Mouse (Mus musculus) B cell, adult 2 months (primary cell): ENCODE measurements around the gene Kctd13.
"Not testable (repeated sequence)": the region's sequence is repeated elsewhere in the genome, so short reads cannot be mapped to it uniquely, and the experiment has no call there.

Experiments used
- DNase-seq, 2 experiments: peaks; one replicate each; pipeline ENCODE4 v3.0.0; 2022

Kctd13 gene

GRCm38 (mm10) chr7:126928384-126929037, at the start of gene Kctd13:
Gene Kctd13 (plus strand): TSS chr7:126928879.
- DNase-seq, result peak; percentile 96 to 97

GRCm38 (mm10) chr7:126881040-126881439, 47.6 kb upstream of the Kctd13 start:
- DNase-seq, result no peak

GRCm38 (mm10) chr7:126883731-126884181, 44.9 kb upstream of the Kctd13 start:
- DNase-seq, result peak; percentile 15 to 27

- peak; percentile 93 to 96 for DNase-seq
These were observed 44.2 kb upstream of the Kctd13 start, which contains the start of gene Taok2 for GRCm38 (mm10) chr7:126884286-126885164. Gene Taok2 (minus strand): TSS chr7:126884703.

GRCm38 (mm10) chr7:126887281-126887680, 41.4 kb upstream of the Kctd13 start:
- no peak for DNase-seq

DNA sequence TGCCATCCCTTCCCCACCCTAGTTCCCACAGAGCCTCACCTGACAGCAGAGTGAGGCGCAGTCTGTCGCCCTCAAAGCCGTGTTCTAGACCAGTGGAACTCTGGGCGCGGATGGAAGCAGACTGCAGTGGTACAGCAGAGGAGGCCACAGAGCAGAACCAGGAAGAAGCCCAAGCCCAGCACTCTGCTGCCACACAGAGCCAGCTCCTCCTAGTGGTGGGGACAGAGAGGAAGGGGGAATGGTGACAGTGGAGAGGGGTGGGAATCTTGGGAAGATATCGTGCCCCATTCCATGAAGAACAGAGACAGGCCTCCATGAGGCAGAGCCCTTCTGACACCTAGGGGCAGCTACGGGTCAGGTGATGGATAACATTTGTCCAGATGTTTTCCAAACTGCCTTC, 39.8 kb upstream of the Kctd13 start:
- DNase-seq, result peak in 1 of 2 experiments; percentile 7

DNA sequence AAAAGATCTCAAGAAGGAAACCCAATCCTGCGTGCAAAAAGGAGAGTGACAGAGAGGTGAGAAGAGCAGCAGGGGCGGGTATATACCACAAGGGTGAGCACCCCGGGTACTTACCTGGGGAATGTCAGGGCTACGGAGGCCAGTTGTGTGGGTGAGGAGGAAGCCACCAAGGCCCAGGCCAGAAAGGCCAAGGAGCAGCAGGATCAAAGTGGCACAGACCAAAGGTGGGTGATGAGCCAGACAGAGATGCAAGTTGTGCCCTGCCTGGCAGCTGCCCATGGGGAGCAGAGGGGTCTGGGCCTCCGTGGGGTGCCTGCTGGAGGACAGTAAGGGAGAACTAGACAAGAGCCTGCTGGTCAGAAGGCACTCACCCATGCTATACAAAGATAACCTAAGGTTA, 31.8 kb upstream of the Kctd13 start:
- DNase-seq, result peak; percentile 9 to 14

GRCm38 (mm10) chr7:126897390-126898101, 31.1 kb upstream of the Kctd13 start:
- peak; percentile 44 to 50 for DNase-seq

GRCm38 (mm10) chr7:126898102-126898990, 30.3 kb upstream of the Kctd13 start:
- DNase-seq, result peak; percentile 94 to 96

DNA sequence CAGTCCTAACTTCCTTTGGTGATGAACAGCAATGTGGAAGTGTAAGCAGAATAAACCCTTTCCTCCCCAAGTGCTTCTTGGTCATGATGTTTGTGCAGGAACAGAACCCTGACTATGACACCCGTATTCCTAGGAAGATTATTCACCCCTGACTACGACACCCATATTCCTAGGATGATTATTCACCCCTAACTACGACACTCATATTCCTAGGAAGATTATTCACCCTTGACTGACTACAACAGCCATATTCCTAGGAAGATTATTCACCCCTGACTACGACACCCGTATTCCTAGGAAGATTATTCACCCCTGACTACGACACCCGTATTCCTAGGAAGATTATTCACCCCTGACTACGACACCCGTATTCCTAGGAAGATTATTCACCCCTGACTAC, 28.9 kb upstream of the Kctd13 start:
- DNase-seq, result not testable (repeated sequence)

- no peak for DNase-seq
These were observed 23.1 kb upstream of the Kctd13 start for GRCm38 (mm10) chr7:126905590-126905989.

DNA sequence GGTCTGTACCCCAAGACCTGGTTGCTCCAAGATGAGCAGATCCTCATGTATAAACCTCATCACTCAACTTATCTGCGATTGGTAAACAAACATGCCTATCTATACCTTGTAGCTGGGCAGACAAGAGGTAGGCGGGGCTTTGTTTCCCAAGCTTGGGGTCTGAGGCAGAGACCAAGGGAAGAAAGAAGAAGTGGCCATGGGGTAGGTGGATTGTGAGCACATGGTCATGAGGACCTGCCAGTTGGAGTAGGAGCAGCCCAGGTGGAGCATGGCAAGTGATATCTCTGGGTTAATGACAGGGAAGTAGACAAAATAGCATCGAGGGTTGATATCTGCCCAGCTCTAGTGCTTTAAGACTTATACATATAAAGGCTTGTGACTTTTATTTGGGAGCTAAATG, 13.8 kb upstream of the Kctd13 start:
- no peak for DNase-seq

- not testable (repeated sequence) for DNase-seq
These were observed 10.3 kb upstream of the Kctd13 start for GRCm38 (mm10) chr7:126918356-126918755.

- no peak for DNase-seq
These were observed 8.7 kb upstream of the Kctd13 start for GRCm38 (mm10) chr7:126919973-126920372.

- no peak for DNase-seq
These were observed 7.1 kb upstream of the Kctd13 start for GRCm38 (mm10) chr7:126921563-126921962.

GRCm38 (mm10) chr7:126922624-126923060, 6.0 kb upstream of the Kctd13 start, which contains the start of gene Tmem219:
Gene Tmem219 (minus strand): TSS chr7:126922917.
- DNase-seq, result no peak

DNA sequence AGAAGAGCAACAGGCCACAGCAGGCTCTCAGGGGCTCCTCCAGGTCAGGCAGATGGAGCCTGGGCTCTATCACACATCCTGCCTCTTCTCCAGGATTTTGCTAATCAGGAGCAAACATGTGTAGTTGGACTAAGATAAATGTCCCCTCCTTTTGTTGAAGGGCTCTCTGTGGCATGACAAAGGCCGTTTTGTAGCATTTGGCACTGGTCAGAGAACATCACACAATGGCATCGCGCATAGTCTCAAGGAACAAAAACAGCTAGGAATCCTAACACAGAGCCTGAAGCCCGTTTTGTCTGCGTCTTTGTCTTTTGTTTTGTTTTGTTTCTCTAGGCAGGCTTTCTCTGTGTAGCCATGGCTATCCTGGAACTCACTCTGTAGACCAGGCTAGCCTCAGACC, 4.7 kb upstream of the Kctd13 start:
- DNase-seq, result no peak

DNA sequence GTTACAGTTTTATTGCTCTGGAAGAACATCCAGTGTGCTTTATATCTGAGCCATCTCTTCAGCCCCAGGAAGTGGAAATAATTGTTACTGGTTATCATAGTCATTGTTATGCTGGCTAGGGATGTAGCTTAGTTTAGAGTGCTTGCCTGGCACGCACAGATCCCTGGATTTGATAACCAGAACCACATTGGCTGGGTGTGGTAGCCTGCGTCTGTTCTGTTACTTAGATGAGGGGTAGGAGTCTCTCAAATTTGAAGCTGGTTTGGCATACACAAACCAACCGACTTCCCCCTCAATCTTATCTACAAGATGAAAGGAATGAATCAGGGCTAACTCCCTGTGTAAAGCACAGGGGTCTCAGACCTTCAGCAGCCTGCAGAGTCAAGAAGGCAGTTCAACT, 2.4 kb upstream of the Kctd13 start:
- no peak for DNase-seq

DNA sequence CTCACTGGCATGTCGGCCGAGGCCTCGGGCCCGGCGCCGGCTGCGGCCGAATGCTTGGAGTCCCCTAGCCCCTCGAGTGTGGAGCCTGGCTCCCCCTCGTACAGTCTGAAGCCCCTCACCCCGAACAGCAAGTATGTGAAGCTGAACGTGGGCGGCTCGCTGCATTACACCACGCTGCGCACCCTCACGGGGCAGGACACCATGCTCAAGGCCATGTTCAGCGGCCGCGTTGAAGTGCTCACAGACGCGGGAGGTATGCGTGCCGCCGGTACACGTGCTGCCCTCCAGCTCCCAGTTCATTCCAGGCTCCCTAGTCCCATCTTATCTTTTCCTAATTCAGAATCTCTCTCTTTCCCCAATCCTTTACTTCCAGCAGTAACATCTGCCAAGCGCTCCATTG, 367 bp downstream of the Kctd13 start:
- no peak for DNase-seq

DNA sequence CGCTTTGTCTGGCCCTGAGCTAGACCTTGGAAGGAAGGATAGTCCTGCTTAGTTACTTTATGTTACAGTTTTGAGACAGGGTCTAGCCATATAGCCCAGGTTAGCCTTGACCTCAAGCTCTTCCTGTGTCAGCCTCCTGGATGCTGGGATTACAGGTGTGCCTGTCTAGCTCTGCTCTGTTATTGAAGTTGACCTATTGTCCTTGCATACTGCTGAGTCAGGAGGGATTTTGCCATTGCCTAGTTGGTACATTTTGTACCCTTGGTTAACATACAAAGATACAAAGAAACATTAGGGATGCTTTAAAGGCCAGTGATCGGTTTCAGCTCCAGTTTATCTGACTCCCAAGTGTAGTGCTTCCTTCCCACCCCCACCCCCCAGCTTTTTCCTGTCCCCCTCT, 4.0 kb downstream of the Kctd13 start:
- no peak for DNase-seq

DNA sequence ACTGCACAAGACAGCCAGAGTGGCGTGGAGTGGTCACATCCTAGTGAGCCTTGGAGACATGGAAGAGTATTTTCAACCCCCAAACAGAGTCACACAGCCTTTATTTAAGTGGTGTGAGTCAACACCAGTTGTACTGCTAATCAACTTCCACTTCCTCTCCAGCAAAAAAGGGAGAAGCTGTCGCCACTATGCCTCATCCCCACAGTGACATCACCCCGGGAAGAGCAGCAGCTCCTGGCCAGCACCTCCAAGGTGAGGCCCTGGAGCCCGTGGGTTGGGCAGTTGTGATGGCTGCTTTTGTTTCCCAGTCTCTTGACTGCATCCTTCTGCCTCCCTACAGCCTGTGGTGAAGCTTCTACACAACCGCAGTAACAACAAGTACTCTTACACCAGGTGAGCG, 12.5 kb downstream of the Kctd13 start:
- no peak for DNase-seq

- DNase-seq, result no peak
These were observed 13.1 kb downstream of the Kctd13 start for GRCm38 (mm10) chr7:126941801-126942200.
